Mouse (Mus musculus) heart, adult 2 months (tissue): ENCODE results near the gene Hspa1l.

Source experiments
- CTCF ChIP-seq: fragments of 200-600 bp; IDR thresholded peaks from 2 replicates; pipeline ENCODE4 v1.8.1; 2022; ENCODE audit warnings: antibody characterized with exemption, mild to moderate bottlenecking, moderate library complexity
- POLR2A ChIP-seq: fragments of 200-500 bp; IDR thresholded peaks from 2 replicates; pipeline ENCODE4 v1.6.1; 2011; ENCODE audit warnings: mild to moderate bottlenecking, low read depth, low read length, control low read depth; ENCODE audit not compliant: insufficient read depth

GRCm38 (mm10) chr17:35009586-35009985 lies 37.1 kb downstream of the Hspa1l start:
- TF ChIP-seq CTCF = no peak
- TF ChIP-seq POLR2A = no peak
